Mouse (Mus musculus) cerebellum, adult 9-11 months (tissue): ENCODE measurements around the gene Efna1.

Experiments used
- DNase-seq: peaks from one replicate; pipeline ENCODE4 v3.0.0; 2022

Gene Efna1

DNA sequence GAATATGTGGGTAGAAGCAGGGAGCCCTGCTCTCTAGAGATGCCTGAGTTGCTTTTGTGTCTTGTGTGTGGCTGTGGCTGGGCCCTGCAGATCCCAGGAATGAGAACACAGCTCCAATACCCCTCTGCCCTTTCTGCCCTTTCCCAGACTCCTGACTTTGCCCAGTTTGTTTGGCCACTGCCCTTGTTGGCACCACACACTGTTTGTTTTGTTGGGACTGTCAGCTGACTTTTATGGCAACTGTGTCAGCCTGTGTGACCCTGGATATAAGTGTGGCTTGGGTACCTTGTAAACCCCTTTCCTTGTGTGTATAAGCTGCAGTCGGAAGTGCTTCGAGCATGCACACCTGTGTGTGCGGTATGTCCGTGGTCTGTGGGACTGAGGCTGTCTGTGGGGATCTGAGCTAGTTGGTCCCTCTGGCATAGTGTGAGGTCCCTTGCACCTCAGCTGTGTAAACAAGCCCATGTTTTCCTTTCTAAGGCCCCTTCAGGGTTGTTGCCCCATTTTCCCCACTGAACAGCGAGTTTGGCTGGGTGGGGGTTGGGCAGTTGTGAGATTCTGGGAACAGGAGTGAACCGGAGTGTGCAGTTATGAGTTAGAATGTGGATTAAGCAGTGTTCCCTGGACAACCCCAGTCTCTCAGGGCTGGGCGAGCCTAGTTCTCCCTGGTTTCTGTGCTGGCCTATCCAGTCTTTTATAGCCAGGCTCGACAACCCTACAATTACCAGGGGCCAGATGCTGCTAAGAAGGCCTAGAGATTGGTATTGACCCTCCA, 24.8 kb upstream of the Efna1 start:
- DNase-seq: no peak

DNA sequence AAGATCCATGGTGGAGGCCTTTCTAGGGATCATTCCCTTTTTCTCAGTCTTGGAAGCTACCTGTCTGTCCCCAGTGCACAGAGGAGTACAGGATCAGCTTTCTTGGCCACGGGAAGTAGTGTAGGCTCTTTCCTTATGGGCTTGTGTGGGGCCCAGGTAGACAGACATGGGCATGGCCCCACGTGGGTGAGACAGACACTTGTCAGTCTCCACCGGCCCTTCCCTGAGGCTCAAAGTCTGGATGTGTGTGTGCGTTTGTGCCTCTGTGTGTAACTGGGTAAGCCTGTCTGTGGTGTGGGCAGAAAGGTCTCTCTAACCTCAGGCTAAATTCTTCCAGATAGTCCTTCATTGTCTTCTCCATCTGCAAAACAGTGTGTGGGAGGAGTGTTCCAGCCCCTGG, 24.2 kb upstream of the Efna1 start:
- no peak for DNase-seq

DNA sequence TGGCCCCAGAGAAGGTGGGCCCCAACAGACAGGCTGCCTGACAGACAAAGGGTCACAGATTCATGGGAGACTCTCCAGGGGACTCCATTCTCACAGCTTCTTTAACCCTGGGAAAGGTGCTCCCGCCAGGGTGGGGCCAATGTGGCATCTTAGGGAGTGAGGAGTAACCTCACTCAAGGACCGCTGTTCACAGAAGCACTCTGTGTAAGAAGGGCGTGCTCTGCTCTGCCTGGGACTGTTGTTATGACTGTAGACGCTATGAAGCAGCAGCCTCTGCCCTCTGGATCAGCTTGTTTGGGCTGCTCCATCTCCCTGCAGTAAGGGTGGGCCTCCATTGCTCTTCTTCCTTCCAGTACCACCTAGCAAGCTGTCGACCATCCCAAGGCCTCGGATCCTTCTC, 23.5 kb upstream of the Efna1 start:
- no peak for DNase-seq

DNA sequence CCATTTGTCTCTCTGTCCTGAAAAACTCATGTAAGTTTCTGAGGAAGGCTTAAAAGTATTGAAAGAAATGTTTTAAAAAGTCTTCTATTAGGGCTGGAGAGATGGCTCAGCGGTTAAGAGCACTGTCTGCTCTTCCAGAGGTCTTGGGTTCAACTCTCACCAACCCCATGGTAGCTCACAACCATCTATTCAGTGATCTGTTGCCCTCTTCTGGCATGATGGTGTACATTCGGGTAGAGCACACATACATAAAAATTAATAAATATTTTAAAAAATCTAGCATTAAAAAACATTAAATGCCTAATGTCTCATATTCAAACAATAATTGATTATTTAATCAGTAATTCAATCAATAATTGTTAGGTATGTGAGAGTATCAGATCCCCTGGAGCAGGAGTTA, 19.6 kb upstream of the Efna1 start:
- DNase-seq: no peak

DNA sequence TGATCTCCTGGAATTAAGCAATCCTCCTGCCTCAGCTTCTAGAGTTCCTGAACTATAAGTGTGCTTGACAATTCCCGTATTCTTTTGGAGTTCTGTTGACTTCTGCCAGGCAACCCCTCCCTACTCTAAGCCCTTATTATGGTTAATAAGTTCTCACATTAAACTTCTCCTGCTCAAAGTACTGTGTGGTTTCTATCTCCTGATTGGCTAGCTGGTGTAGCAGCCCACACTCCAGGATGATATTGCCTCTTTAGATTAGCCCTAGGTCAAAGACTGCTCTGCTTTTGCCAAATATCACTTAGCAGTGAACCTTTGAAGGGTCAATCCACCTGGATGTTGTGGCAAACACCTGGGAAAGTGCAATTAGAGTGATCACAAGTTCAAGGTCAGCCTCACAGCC, 19.1 kb upstream of the Efna1 start:
- DNase-seq: no peak

DNA sequence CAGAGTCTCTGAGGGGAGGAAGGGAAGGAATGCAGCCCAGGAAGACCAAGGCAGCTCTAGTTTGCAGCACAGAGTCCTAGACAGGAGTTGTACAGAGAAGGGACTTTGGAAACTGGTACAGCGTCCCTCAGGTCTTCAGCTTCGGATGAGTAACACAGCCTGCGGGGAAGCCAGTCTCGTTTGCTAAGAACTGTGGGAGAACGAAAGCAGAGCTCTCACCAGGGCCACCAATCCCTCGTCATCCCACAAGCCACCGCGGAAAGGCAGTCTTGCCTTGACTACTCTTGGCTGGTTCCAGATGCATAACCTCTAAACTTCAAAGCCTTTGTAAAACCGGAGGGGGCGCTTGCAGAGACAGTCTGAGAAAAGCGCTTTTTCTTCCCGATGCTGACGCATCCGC, 18.6 kb upstream of the Efna1 start:
- DNase-seq: no peak

DNA sequence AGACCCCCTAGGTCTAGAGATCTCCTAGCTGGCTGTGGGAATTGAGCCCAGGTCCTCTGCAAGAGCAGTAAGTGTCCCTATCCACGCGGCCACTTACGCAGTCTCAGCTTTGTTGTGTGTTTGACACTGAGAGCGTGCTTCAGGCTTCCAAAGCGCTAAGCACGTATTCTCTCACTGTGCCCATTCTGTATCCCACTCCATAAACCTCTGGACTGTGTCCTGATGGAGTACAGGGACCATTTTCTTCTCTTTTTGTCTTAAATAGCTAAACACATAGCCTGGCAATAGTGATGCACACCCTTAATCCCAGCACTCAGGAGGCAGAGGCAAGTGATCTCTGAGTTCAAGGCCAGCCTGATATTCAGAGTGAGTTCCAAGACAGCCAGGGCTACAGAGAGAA, 18.0 kb upstream of the Efna1 start:
- no peak for DNase-seq

DNA sequence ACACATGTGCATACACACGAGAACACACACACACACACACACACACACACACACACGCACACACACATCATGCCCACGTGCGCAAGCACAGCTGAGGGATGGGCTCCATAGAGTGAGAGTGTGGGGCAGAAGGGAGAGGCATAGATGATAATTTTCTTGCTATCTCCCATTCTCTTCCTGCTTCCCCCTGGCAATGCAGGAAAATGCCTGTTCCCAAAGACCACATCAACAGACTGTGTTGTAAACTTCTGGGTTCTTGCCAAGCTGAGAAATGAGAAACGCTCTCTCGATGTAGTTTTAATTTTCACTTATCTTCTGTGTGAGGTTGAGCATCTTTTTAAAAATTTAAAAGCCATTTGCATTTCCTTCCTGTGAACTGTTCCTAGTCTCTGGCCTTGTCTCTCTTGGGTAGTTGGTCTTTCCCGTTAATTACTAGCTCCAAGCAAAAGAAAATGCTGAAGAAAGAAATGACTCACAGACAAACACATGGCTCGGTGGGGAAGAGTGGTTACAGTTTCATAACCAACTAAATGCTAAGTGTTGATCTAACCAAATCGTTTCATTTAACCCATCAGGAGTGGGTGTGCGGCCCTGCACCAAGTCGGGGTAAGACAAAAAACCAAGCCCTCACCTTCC, 15.9 kb upstream of the Efna1 start:
- no peak for DNase-seq

DNA sequence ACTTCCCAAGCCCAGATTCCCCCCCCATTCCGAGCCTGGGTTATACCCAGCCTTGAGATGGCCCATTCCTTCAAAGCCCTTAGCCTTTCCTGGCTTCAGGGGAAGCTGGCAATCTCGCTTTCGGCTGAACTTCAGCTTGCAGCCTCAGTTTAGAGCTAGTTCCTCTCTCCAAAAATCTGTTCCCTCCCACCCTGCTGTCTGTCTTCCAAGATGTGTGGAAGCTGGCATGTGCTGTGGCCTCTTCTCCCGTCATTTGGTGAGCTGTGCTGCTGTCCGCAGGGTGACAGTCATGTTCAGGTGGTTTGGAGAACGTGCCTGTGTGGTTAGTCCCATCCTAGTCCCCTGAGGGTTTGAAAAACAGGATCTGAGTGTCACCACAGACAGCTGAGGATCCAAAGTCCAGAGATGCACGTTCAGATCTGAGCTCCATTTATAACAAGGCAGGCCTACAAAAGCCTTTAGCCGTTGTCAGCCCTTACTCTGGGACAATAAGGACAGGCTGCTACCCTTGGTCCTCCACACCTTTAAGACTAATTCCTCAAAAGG, 14.8 kb upstream of the Efna1 start:
- no peak for DNase-seq

DNA sequence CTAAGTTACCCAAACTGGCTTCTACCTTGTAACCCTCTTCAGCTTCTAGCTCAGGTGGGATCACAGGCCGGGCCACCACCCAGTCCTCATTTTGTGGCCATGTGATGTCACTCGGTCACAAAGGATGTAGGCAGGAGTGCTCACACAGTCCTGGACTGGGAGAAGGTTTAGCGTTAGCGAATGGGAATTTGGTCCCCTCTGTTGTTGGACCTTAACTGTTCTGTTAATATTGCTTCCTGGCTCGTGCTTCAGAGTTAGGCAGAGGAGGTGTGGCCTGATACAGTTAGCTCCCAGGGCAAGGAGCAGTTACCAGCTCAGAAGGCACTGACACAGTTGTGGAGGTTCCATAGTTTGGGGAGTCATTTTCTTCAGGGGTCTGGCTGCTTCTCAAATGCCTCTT, 13.3 kb upstream of the Efna1 start:
- DNase-seq: no peak

DNA sequence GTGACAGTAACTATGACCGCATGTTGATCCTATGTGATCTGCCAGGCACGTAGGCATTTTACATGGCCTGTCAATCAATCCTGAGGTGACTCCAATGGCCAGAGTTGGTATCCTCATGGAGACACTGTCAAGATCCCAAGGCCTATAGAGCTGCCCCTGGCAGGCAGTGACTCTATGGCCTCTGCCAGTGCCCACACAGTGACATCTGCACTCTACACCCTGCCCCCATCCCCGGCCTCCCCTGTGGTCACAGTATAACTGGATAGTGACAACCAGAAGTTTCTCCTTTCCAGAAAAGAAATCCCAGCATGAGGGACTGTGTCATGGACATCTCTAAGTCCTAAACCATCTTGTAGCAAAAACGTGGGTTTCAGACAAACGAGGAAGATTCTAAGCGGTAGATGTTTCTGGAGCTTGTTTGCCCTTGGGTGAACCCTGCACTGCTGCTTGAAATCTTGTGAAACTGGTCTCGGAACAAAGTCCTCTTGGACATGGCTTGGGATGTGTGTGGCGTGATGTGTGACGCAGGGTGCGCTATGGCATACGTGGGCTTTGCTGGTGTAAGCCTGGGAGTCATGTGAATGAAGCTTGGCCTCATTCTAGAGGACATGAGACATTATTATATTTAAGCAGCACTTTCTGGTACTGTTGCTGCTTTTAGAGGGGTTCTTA, 12.4 kb upstream of the Efna1 start:
- DNase-seq: no peak

DNA sequence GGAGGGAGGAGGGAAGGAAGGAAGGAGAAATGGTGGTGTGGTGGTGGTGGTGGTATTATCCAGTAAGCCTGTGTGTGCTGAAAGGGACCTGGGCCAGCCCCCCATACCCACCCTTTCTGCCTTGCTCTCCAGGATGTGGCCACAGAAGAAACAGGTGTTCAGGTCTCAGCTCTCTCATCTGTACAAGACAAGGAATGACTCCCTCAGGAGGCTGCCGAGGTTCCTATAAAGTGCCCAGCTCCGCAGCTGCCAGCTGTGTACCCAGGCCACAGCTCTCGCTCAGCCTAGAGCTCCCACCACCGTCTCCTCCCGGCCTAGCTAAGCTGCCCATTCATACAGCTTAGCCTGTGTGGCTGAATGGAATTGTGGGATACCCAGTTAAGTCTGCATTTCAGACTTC, 11.4 kb upstream of the Efna1 start:
- no peak for DNase-seq

DNA sequence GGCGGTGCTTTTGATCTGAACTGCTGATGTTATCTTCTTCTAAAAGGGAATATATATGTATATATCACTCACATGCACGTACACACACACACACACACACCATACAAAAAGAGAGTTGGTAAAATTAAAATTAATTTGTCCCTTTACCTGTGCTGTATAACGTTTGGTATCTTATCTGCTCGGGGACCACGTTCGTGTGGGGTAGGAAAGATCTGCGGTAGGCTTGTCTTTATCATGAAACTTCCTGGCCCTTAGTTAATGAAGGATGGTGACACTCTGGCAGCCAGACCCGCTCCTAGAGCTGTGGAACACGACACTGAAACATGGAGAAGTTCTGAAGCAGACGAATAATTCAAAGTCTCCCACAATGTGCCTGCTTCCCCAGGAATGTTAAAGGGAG, 10.9 kb upstream of the Efna1 start:
- DNase-seq: no peak

DNA sequence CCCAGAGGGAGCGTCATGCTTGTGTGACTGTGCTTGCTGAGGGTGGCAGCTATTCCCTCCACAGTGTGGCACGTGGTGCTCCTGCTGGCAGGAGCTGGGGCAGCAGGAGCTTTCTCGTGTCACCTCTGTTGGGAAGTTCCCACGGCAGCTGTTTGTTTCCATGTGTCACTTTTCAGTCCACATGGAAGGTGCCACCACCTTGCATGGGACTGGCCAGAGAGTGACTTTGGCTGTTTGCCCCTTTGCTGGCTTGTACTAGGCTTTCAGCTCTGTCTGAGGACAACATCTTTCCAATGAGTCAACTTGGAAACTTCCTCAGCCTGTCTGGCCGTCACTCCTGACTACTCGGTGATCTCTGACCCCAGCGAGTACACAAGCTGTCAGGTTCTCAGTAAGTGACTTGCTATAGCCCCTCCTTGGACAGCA, 7.6 kb upstream of the Efna1 start:
- no peak for DNase-seq

DNA sequence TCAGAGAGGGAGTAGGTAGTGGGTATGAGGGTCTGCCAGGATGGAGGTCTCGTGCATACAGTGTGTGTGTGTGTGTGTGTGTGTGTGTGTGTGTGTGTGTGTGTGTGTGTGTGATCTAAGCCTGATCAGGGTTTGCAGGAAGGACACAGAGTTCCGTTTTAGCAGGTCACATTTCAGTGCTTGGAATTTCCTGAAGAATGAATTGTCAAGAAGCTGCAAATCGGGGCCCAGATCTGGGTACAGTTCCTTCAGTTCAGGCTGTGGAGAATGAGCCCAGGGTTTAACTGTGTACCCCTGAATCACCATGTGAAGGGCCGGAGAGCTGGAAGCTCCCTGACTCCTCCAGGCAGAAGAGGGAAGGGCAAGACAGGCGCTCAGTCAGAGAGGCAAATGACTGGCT, 6.3 kb upstream of the Efna1 start:
- no peak for DNase-seq

DNA sequence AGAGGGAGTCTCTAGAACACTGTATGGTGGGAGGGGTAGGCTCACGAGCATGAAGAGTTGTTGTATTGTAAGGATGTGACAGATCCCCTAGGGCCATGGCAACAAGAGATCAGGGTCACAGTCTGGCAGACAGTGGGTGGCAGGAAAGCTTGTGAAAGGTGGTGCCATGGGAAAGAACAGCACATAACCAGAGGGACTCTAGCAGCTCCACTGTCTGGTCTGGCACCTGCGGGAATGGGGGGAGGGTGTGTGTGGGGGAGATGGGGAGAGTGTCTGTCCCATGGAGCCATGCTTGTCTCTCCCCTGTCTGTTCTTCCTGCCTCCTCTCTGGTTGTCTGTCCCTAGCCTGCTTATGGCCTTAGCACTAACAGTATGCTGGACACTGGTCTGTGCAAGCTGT, 4.6 kb upstream of the Efna1 start:
- no peak for DNase-seq

DNA sequence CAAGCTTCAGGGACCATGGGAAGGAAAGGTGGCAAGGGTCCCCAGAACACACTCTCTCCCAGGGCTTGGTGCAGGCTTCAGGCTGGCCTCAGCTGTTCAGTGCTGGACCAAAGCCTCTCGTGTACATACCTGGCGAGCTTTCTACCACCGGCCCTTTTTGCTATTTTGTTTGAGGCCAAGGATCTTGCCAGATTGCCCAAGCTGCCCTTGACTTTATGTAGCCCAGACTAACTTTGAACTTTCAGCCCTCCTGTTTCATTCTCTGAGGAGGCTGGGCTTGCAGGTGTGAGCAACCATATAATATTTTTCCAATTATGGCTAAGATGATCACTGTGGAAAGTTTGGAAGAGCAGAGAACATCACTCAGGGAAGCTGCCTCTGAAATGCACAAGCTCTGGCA, 3.3 kb upstream of the Efna1 start:
- DNase-seq: no peak

DNA sequence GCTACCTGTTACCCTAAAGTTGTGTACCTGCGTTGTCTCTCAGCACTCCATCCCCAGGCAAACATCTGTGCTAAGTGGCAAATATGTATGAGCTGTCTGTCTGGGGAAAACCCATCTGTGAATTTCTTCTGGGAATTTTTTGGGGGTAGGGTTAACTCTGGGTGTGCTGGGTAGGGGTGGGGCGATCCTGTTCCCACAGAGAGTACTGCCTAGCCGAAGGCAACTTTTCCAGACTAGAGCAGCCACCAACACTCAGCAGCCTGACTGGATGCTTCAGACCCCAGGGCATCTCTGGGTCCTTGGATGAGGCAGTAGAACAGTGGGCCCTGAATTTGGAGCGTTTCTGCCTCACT, 1.3 kb upstream of the Efna1 start:
- no peak for DNase-seq

DNA sequence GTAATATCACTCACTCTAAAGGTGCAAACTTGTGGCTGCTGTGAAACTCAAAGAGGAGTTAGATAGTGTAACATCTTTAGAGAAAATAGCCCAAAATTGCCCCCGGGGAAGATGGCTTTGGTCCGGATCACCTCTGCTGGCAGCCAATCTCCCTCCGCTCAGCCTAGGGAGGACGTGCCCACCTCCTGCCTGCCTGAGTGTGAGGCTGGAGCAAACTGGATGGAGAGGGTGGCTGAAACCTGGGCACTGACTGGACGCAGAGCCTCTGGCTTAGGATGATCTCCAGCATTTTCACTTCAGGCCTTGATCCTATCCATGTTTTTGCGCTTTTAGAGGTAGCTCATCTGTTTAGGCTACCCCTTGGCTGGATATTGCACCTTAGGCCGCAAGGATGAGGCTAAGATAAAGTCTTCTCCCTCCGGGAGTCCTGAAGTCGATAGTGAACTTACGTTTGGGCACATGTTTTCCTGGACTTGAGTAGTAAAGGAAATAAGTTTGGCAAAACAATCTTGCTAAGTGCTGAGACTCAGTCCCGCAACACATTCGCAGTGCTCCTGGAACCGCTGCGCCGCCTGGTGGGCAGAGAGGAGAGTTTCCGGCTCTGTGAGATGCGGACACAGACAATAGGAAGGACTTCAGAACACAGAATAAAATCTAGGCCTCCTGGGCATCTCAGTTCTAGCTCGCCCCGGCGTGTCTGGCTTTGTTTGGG, 793 bp upstream of the Efna1 start:
- DNase-seq: peak; percentile 83

DNA sequence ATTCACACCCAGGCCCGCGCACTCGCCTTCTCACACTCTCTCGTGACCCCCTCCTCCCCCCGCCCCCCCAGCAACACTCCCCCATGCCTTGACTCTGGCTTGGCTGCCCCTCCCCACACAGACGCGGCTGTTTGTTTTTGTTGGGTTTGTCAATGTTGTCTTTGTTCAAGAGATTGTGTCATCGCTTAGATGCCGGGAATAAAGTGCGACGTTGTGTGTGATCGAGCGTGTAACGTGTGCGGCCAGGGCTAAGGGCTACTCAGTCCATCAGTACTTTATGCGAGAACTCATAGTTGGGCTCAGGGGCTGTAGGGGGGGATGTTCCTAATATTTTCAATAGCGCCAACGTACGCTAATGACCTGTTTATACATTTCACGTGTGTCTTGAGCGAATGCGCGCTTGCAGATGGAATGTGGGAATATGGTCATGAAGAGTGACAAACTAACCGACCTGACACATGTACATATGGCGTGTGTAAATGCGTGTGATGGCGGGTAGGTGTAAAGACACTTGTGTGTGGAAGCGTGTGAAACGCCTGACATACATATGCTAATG, 814 bp downstream of the Efna1 start:
- DNase-seq: no peak

DNA sequence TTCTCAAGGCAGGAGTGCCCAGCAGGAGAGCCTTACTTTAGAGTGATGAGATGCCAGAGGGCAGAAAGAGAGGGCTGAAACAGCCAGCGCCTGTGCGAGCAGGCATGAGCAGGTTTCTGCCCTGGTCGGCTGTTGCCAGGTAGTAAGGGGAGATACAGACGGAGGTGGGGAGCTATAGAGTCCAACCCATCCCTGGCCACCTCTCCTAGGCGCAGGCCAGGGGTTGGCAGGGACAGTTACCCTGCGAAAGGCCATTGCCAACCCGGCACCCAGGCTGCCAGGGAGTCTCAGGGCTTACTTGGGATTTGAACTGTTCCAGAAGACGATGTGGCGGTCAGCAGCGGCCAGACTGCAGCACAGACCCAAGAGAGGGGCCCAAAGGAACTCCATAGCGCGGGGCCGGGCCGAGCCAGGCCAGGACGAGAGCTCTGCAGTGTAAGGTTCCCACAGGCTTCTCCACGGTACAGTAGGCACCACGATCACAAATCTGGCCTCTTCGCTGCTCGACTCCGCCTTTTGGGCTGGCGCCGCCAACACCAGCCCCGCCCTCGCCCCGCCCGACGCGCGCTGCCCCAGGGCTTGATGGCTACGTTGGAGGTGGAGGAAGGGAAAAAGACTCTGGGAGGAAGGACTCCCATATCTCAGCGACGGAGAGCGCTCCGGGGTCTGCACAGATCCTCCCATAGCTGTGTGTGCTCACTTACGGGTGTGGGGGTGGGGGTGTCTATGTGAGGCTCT, 1.6 kb downstream of the Efna1 start:
- peak; percentile 90 for DNase-seq

DNA sequence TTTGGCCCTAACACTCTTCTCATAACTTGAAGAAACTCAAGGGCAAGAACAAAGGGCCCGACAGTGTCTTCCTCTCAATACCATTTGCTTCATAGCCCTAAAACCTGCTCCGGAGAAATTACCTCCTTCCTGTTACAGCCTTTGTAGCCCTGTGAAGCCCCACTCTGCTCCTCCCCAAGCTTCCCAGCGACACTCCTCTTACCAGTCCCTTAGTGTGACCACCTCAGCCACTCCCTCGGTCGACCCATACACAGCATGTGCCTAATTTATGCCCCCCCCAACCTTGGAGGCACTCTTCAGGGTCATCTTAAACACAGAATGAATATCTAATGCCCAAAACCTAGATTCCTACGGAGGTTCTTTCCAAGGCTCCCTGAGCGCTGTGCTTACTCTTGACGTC, 2.3 kb downstream of the Efna1 start:
- DNase-seq: no peak

DNA sequence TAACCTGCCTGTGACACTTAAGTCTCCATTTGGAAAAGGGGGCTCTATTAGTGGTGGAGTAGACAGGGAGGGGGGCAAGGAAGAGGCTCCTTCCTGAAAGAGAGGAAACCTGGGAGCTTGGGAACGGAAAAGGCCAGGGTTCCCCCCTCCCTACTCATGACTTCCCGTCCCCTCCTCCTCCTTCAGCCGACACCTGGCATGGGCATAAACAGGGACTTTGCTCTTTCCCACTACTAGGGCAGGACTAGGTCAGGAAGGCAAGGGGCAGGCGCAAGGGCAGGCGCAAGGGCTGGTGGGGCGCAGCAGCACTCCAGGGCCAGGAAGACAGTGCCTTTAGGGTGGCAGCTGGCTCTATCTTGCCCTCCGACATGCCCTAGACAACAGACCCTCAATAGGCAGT, 2.8 kb downstream of the Efna1 start:
- DNase-seq: peak; percentile 59
